Mouse (Mus musculus): Measurements from ENCODE around the gene Ints6l.
A peak's percentile ranks its signal among the peaks of the same experiment; 100 is the strongest.
"Not testable (repeated sequence)": the region's sequence is repeated elsewhere in the genome, so short reads cannot be mapped to it uniquely, and the experiment has no call there.

Ints6l gene

GRCm38 (mm10) chrX:56454671-56455371, at the start of gene Ints6l:
Gene Ints6l (plus strand): TSS chrX:56454857.
- DNase-seq: peak; percentile 82

GRCm38 (mm10) chrX:56405482-56405881, 49.2 kb upstream of the Ints6l start:
- DNase-seq: no peak

GRCm38 (mm10) chrX:56406128-56406527, 48.5 kb upstream of the Ints6l start:
- DNase-seq: no peak

- DNase-seq: no peak
Measured at GRCm38 (mm10) chrX:56416277-56416676, 38.4 kb upstream of the Ints6l start.

- no peak for DNase-seq
Measured at GRCm38 (mm10) chrX:56417541-56417940, 37.1 kb upstream of the Ints6l start.

GRCm38 (mm10) chrX:56430601-56431000, 24.1 kb upstream of the Ints6l start:
- DNase-seq: no peak

- no peak for DNase-seq
Measured at GRCm38 (mm10) chrX:56435758-56436283, 18.8 kb upstream of the Ints6l start.

- no peak for DNase-seq
Measured at GRCm38 (mm10) chrX:56446487-56447428, 7.9 kb upstream of the Ints6l start.

GRCm38 (mm10) chrX:56447524-56448015, 7.1 kb upstream of the Ints6l start, which contains the start of gene Gm2174:
Gene Gm2174 (plus strand): TSS chrX:56447965.
- DNase-seq: no peak

- peak; percentile 92 for DNase-seq
Measured at GRCm38 (mm10) chrX:56455372-56456246, 952 bp downstream of the Ints6l start.

GRCm38 (mm10) chrX:56456379-56456778, 1.7 kb downstream of the Ints6l start:
- no peak for DNase-seq

GRCm38 (mm10) chrX:56462020-56462933, 7.6 kb downstream of the Ints6l start:
- no peak for DNase-seq

GRCm38 (mm10) chrX:56464906-56465305, 10.2 kb downstream of the Ints6l start:
- no peak for DNase-seq

- DNase-seq: no peak
Measured at GRCm38 (mm10) chrX:56467688-56468087, 13.0 kb downstream of the Ints6l start.

GRCm38 (mm10) chrX:56468422-56468821, 13.8 kb downstream of the Ints6l start:
- DNase-seq: no peak

- DNase-seq: no peak
Measured at GRCm38 (mm10) chrX:56474035-56474434, 19.4 kb downstream of the Ints6l start.

GRCm38 (mm10) chrX:56477553-56477952, 22.9 kb downstream of the Ints6l start:
- no peak for DNase-seq

- no peak for DNase-seq
Measured at GRCm38 (mm10) chrX:56481906-56482305, 27.2 kb downstream of the Ints6l start.

GRCm38 (mm10) chrX:56489758-56490157, 35.1 kb downstream of the Ints6l start:
- peak; percentile 42 for DNase-seq

- DNase-seq: no peak
Measured at GRCm38 (mm10) chrX:56497241-56497640, 42.6 kb downstream of the Ints6l start.

- DNase-seq: not testable (repeated sequence)
Measured at GRCm38 (mm10) chrX:56524442-56524841, 69.8 kb downstream of the Ints6l start, which contains the start of gene Gm10477. Gene Gm10477 (plus strand): TSS chrX:56524742.

Measured in right cerebral cortex, adult 18-20 months (tissue).